Mouse (Mus musculus): ENCODE results near the gene Qrfp.

The Qrfp gene

DNA sequence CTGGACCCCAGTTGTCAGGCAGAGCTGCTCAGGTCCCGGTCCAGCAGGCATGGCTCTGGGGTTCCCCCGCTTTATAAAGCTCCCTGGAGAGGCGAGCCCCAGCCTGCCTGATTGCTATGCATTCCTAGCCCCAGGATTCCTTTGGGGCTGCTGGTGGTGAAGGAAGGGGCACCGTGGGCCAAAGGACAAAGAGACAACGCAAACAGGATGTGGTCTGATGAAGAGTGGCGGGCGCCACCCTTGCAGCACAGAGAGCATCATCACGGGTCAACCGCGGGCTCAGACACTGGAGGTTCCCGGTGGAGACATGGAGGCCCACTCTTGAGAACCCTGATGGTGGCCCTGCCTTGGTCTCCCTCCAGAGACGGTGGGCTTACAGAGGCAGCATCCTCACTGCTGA is at the start of gene Qrfp:
Gene Qrfp, minus strand, starts transcription at position 137 of the 400 bp plus-strand sequence.
- DNase-seq = no peak

GRCm38 (mm10) chr2:31858500-31858899 is 48.1 kb upstream of the Qrfp start:
- DNase-seq = no peak

DNA sequence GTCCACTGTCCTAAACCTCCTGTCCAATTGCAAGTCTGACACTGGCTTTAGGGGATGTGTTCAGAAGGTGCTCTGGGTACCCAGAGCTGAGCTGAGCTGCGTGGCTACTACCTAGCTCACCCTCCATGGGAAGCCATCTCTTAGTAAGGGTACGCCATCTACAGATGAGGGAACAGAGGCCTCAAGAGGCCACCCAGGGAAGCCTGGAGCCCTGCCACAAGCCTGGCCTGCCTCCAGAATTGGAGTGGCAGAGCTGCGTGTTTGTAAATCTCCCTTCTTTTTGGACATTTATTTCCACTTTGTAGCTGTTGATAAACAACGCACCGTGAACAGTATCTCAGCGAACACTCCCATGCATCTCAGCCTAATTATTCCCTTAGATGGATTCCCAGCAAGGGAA is 46.8 kb upstream of the Qrfp start:
- DNase-seq = no peak

DNA sequence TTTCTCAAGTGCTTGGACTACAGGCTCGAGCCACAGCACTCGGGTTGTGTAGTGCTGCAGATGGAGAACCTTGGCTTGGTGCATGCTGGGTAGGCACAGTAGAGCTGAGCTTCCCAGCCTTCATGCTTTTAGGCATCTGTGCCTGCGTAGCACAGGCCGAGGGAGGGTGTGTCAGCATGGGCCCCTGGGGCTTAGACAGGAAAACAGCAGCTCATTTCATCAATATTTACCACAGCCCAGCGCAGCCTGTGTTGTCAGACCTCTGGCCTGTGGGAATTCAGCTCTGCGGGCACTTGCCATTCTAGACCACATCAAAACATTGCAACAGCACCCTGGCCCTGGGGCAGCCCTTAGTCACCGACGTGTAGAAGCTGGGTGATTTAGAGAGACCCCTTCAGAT is 45.6 kb upstream of the Qrfp start:
- no peak for DNase-seq

- DNase-seq = no peak
These were observed 39.8 kb upstream of the Qrfp start for GRCm38 (mm10) chr2:31850141-31850540.

DNA sequence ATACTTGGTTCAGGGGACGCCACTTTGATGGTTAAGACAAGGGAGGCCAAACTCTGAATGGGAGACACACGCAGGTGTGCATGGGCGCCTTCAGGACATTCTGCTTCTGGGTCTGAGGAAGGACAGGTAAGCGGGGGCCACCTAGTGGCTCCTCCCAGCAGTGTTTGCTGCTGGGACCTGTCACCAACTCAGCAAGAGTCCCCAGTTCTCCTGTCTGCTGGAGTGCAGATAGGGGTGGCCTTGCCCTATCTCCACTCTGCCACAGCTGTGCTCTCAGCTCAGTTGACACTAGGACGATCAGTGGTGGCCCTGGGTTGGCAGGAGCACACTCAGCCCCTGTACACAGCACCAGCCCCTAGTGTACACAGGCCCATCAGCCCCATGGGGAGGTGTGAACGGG is 37.5 kb upstream of the Qrfp start:
- DNase-seq = peak in 1 of 2 experiments; percentile 34

DNA sequence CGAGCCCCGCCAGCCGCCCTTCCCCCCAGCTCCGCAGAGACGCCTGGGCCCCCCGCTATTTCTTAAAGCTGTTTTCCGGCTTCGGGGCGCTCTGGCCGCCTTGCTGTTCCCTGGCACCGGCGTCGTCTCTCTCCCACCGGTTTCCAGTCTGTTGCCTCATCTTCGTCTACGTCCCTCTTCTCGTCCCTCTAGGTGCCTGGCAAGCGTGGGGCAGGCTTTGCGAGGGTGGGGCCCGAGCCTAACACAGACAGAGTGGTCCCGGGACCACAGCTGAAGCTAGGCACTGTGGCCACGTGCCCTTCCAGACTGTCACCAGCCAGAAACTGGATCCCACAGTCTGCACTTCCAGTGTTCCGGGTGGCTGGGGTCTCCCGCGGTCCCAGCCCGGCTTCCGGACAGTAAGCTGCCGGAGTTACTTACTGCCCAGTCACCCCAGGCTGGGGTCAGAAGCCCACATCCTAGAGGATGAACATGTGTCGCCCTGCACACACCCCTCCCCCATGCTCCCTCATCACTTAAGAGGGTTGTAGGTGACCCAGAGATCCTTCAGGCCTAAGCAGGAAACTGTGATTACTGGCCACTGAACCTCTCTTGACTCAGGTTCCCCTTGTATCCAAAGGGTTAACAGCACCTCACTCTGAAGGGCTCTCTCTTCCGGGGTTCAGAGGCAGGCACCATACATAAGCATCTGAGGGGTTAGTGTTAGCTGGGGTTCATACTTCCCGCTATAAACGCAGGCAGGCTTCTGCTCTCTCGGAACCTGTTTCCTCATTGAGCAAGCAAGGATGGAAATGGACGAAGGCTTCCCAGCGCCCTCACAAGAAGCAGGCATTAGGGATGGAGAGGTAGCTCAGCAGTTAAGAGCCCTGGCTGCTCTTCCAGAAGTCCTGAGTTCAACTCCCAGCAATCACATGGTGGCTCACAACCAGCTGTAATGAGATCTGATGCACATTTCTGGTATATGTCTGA is 36.6 kb upstream of the Qrfp start:
- no peak for DNase-seq

- no peak for DNase-seq
These were observed 35.7 kb upstream of the Qrfp start, which contains the start of gene Fibcd1 for GRCm38 (mm10) chr2:31845896-31846691. Gene Fibcd1 (minus strand): TSS chr2:31846005.

GRCm38 (mm10) chr2:31845512-31845895 is 35.1 kb upstream of the Qrfp start:
- no peak for DNase-seq

GRCm38 (mm10) chr2:31844729-31845136 is 34.4 kb upstream of the Qrfp start:
- no peak for DNase-seq

- no peak for DNase-seq
These were observed 28.5 kb upstream of the Qrfp start for GRCm38 (mm10) chr2:31838868-31839267.

DNA sequence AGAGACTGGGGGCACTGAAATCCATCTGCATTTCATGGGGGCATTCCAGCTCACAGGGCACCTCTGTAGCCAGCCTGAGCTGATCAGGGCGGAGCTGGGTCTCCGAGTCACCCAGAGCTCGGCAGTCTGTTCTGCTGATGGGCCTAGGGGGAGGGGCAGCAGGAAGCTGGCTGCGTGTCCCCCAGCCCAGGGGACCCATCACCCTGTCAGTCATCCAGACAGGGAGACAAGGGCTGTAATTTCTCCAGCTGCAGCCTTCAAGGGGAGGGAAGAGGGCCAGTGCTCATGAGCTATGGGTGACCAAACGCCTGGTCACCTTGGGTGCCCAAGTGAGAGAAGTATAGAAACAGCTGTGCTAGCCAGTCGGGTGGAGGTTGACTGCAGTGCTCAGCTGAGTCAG is 26.6 kb upstream of the Qrfp start:
- DNase-seq = no peak

DNA sequence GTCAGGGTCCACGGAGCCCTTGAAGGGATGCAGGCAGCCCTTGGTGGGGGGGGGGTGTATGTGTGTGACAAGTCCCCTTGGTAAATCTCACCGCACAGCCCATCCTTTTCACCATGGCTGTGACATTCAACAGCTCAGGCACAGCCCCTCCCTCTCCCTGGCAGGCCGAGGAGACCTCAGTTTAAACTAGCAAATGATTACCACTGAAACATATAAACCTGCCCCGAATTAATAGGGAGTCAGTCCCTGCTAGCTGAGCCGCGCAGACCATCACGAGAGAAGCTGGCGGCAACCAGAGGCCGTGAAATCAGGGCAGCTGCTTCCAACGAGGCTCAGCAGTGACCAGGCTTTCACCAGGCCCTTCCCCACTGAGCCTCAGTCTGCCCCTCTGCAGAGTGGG is 25.7 kb upstream of the Qrfp start:
- no peak for DNase-seq

DNA sequence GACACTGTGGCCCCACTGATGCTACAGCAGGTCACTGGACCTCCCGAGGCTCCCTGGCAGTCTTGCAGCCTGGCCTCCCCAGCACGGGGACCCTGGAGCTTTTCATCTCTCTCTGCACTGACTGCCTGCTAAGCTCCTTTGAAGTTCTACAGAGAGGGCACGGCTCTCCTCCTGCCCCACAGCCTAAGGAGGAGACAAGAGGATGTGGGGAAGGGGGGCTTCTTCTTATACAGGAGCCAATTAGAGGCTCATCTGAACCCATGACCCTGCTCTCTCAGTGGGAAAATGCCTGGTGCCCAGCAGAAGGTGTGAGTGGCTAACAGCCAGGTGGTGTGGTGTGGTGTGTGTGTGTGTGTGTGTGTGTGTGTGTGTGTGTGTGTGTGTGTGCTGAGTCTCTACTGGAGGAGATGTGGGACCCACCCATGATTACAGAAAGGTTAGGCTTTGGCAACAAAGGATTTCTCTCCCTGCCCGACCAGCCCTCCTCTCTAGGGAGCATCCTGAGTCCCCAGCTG is 18.0 kb upstream of the Qrfp start:
- no peak for DNase-seq

GRCm38 (mm10) chr2:31827877-31828276 is 17.5 kb upstream of the Qrfp start:
- DNase-seq = no peak

DNA sequence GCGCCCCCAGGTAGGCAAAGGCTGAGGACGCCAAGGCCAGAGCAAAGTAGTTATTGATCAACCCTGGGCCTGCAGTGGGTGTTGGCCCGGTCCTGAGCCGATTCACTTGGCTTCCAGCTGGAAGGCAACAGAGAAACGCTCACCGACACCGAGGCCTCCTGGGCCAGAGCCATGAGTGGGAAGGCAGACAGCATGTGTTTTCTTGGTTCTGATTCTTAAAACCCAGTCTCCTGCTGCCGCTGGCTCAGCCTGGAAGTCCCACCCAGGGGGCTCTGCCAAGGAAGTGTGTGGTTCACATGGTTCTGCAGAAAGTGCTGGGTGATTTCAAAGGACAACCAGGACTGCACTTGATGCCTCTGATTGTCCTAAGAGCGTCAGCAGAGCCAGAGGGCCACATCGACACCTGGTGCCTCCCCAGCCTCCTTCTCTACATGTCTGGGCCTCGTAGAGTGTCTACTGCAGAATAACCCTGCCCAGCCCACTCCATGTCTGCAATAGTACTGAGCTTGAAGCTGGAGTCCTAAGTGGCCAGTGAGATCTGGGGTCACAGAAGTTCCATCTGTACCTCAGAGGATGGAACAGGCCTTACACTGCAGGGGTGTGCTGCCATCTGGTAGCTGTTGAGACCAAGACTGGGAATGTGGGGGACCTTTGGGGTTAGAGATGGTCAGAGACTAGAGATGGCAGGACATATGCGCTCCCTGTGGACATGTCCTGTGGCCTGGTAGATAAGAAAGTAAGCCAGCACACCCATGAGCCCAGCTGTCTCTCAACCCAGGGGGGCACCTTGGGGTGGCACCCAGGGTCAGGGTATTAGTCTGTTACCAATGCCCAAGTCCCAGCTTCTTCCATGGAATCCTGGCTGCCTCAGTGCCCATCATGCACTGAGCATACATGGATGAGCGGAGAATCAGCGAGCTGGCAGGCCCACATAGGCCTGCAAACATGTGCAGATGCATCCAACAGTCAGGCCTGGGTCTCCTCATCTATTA is 16.0 kb upstream of the Qrfp start:
- no peak for DNase-seq

GRCm38 (mm10) chr2:31825469-31825911 is 15.1 kb upstream of the Qrfp start:
- no peak for DNase-seq

DNA sequence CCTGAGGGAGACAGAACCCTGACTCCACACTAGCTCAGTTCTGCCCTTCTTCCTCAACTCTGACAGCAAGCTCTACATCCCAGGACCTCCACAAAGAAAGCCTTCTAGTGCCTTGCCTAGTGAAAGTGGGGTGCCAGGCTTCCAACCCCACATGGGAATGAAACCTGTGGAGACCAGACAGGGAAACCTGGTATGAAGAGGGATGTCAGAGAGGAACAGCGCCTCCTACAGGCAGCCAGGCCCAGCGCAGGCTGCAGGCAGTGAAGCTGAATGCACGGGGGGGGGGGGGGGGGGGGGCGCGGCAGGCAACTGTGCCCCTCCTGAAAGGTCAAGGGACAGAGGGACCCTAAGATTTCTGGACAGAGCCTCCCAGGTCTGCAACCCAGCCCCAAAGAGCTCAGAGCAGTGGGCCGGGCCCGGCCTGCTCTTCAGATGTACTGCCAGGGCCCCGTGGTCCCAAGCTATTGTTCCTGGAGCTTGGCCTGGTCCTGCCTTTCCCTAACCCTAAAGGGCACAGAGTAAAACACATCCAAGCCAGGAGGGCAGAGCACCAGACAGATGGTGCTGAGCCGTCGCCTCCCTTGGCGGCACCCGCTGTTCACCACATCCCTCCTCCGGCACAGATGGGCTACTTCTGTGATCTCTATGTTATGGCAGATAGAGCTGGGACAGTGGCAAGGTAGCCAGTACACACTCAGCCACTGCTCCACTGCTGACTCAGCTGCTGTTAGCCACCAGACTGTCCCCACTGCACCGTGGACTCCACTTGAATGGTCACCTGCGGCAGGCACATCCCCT is 13.8 kb upstream of the Qrfp start:
- DNase-seq = no peak

- no peak for DNase-seq
These were observed 12.4 kb upstream of the Qrfp start for GRCm38 (mm10) chr2:31822524-31823371.

GRCm38 (mm10) chr2:31815367-31815766 is 5.0 kb upstream of the Qrfp start:
- DNase-seq = peak in 1 of 2 experiments; percentile 45
